Mouse (Mus musculus) forebrain, postnatal 0 days (tissue): ENCODE results near the gene Mbnl1. TPM values are rescaled to one million over a fixed set of nuclear protein-coding genes. Genes with fewer than 3 reads are reported as not detected.

Source experiments
- ATAC-seq: fragments of 200-750 bp; cut with Nextera tagmentation; 2 replicates; pipeline ENCODE4 v1.8.0; 2017; ENCODE audit warnings: mild to moderate bottlenecking, moderate library complexity
- DNase-seq: peaks from one replicate; pipeline ENCODE4 v3.0.0-alpha.2; 2015
- H3K27ac ChIP-seq: fragments of 300-500 bp; sonication (generic); 2 replicates; pipeline ENCODE4 v1.5.1; 2014; ENCODE audit warnings: low read depth, mild to moderate bottlenecking, antibody characterized with exemption, low read length, moderate library complexity, mixed read lengths
- H3K27me3 ChIP-seq: fragments of 300-500 bp; sonication (generic); 2 replicates; pipeline ENCODE4 v1.6.1; 2014; ENCODE audit warnings: mild to moderate bottlenecking, low read length, mixed read lengths; ENCODE audit not compliant: insufficient read depth
- H3K36me3 ChIP-seq: fragments of 300-500 bp; sonication (generic); 2 replicates; pipeline ENCODE4 v1.6.1; 2014; ENCODE audit warnings: mild to moderate bottlenecking, moderate library complexity; ENCODE audit not compliant: insufficient read depth
- H3K4me1 ChIP-seq: fragments of 300-500 bp; sonication (generic); 2 replicates; pipeline ENCODE4 v1.6.1; 2014; ENCODE audit warnings: antibody characterized with exemption; ENCODE audit not compliant: insufficient read depth
- H3K4me2 ChIP-seq: fragments of 300-500 bp; sonication (generic); 2 replicates; pipeline ENCODE4 v1.6.1; 2014; ENCODE audit warnings: low read depth, mild to moderate bottlenecking, moderate library complexity
- H3K4me3 ChIP-seq: fragments of 300-500 bp; sonication (generic); 2 replicates; pipeline ENCODE4 v1.5.1; 2014; ENCODE audit warnings: low read depth, low read length, mixed read lengths
- H3K9ac ChIP-seq: fragments of 300-500 bp; sonication (generic); 2 replicates; pipeline ENCODE4 v1.6.1; 2014; ENCODE audit warnings: mild to moderate bottlenecking
- H3K9me3 ChIP-seq: fragments of 300-500 bp; sonication (generic); 2 replicates; pipeline ENCODE4 v1.6.1; 2016; ENCODE audit warnings: low read length
- CTCF ChIP-seq: sonication (generic); IDR thresholded peaks from 2 replicates; pipeline ENCODE4 v1.5.1; 2016; ENCODE audit warnings: antibody characterized with exemption, control low read depth, low read depth
- WGBS: fragments of 180-500 bp; shearing (Covaris S2); extraction: QIAGEN DNeasy Blood & Tissue Kit; methylation state at CpG from one replicate; pipeline ENCODE4 v1.1.7; 2014; 5-methylcytosine and 5-hydroxymethylcytosine counted together
- polyA plus RNA-seq: library from polyadenylated mRNA; unstranded; fragments of >200 nt; fragmentation: Nextera tagmentation; extraction: Ambion mirVana; gene quantifications from 2 replicates; pipeline ENCODE4 v1.2.1, GENCODE M21; 2015
- total RNA-seq: library from RNA; depleted of rRNA; stranded (reverse); fragments of >200 nt; gene quantifications from 2 replicates; pipeline ENCODE4 v1.2.3, GENCODE M21; 2014

Gene Mbnl1
- total and polyA plus RNA-seq, 2 experiments from 2014 or later, result 42.7 to 84.7 TPM

- no peak for TF ChIP-seq CTCF
- WGBS, result 93% methylated on average over 2 of the region's 2 CpGs
- ATAC-seq, result no peak
These were observed 484 bp upstream of the Mbnl1 start for GRCm38 (mm10) chr3:60472011-60472680.

GRCm38 (mm10) chr3:60473861-60474653, 1.4 kb downstream of the Mbnl1 start:
- H3K36me3 ChIP-seq, result no peaks in the 10 kb centered on the region
- no peak overlapping the region for H3K9ac ChIP-seq
- no peaks in the 10 kb centered on the region for H3K4me1 ChIP-seq
- no peak for ATAC-seq
- no peak for TF ChIP-seq CTCF
- no peak for DNase-seq
- H3K27ac ChIP-seq, result no peak overlapping the region
- H3K4me3 ChIP-seq, result no peak overlapping the region
- WGBS, result 89% methylated on average over 11 of the region's 11 CpGs
- H3K4me2 ChIP-seq, result no peak overlapping the region
- no peaks in the 10 kb centered on the region for H3K27me3 ChIP-seq
- no peaks in the 10 kb centered on the region for H3K9me3 ChIP-seq

More at GRCm38 (mm10) chr3:60472011-60472680, 484 bp upstream of the Mbnl1 start:
- DNase-seq, result no peak
- no peak overlapping the region for H3K4me3 ChIP-seq
- H3K9ac ChIP-seq, result no peak overlapping the region
- no peak overlapping the region for H3K4me2 ChIP-seq
- H3K9me3 ChIP-seq, result no peaks in the 10 kb centered on the region
- no peaks in the 10 kb centered on the region for H3K36me3 ChIP-seq
- no peaks in the 10 kb centered on the region for H3K27me3 ChIP-seq
- H3K27ac ChIP-seq, result no peak overlapping the region
- no peaks in the 10 kb centered on the region for H3K4me1 ChIP-seq

- no peak overlapping the region for H3K27ac ChIP-seq
- H3K4me1 ChIP-seq, result no peaks in the 10 kb centered on the region
- H3K9ac ChIP-seq, result no peak overlapping the region
- WGBS, result 68% methylated on average over 3 of the region's 3 CpGs
- H3K9me3 ChIP-seq, result no peaks in the 10 kb centered on the region
- no peaks in the 10 kb centered on the region for H3K36me3 ChIP-seq
- no peak overlapping the region for H3K4me2 ChIP-seq
- ATAC-seq (no peak), DNase-seq (no peak)
- no peak overlapping the region for H3K4me3 ChIP-seq
- TF ChIP-seq CTCF, result no peak
- no peaks in the 10 kb centered on the region for H3K27me3 ChIP-seq
These were observed 2.0 kb downstream of the Mbnl1 start for GRCm38 (mm10) chr3:60474654-60474972.

- no peak overlapping the region for H3K27ac ChIP-seq
- no peaks in the 10 kb centered on the region for H3K4me1 ChIP-seq
- no peaks in the 10 kb centered on the region for H3K9me3 ChIP-seq
- 93% methylated on average over 2 of the region's 2 CpGs for WGBS
- DNase-seq, result no peak
- no peaks in the 10 kb centered on the region for H3K27me3 ChIP-seq
- no peak overlapping the region for H3K9ac ChIP-seq
- ATAC-seq, result no peak
- no peak overlapping the region for H3K4me3 ChIP-seq
- no peaks in the 10 kb centered on the region for H3K36me3 ChIP-seq
- H3K4me2 ChIP-seq, result no peak overlapping the region
- TF ChIP-seq CTCF, result no peak
These were observed 2.4 kb downstream of the Mbnl1 start for GRCm38 (mm10) chr3:60475055-60475454.

- H3K27me3 ChIP-seq, result no peaks in the 10 kb centered on the region
- 82% methylated on average over 6 of the region's 6 CpGs for WGBS
These were observed 4.2 kb downstream of the Mbnl1 start for GRCm38 (mm10) chr3:60476751-60477255.

GRCm38 (mm10) chr3:60478433-60478832, 5.8 kb downstream of the Mbnl1 start:
- no peak for DNase-seq
- H3K4me3 ChIP-seq, result no peak overlapping the region
- no peak for ATAC-seq
- H3K27me3 ChIP-seq, result no peaks in the 10 kb centered on the region
- H3K27ac ChIP-seq, result no peak overlapping the region
- H3K36me3 ChIP-seq, result no peaks in the 10 kb centered on the region
- H3K4me1 ChIP-seq, result no peaks in the 10 kb centered on the region
- 74% methylated on average over 2 of the region's 2 CpGs for WGBS
- TF ChIP-seq CTCF, result no peak
- no peaks in the 10 kb centered on the region for H3K9me3 ChIP-seq
- H3K4me2 ChIP-seq, result no peak overlapping the region
- no peak overlapping the region for H3K9ac ChIP-seq

More at GRCm38 (mm10) chr3:60476751-60477255, 4.2 kb downstream of the Mbnl1 start:
- TF ChIP-seq CTCF, result no peak
- H3K27ac ChIP-seq, result no peak overlapping the region
- no peaks in the 10 kb centered on the region for H3K36me3 ChIP-seq
- H3K9ac ChIP-seq, result no peak overlapping the region
- H3K4me3 ChIP-seq, result no peak overlapping the region
- DNase-seq, result no peak
- no peaks in the 10 kb centered on the region for H3K9me3 ChIP-seq
- H3K4me1 ChIP-seq, result no peaks in the 10 kb centered on the region
- no peak for ATAC-seq
- no peak overlapping the region for H3K4me2 ChIP-seq

- H3K4me3 ChIP-seq, result no peak overlapping the region
- H3K9me3 ChIP-seq, result no peaks in the 10 kb centered on the region
- no peaks in the 10 kb centered on the region for H3K4me1 ChIP-seq
- no peaks in the 10 kb centered on the region for H3K27me3 ChIP-seq
- no peak for DNase-seq
- no peak overlapping the region for H3K4me2 ChIP-seq
- 90% methylated on average over 2 of the region's 2 CpGs for WGBS
- no peak overlapping the region for H3K9ac ChIP-seq
- TF ChIP-seq CTCF, result no peak
- no peak overlapping the region for H3K27ac ChIP-seq
- no peak for ATAC-seq
- no peaks in the 10 kb centered on the region for H3K36me3 ChIP-seq
These were observed 8.1 kb downstream of the Mbnl1 start for GRCm38 (mm10) chr3:60480716-60481115.
